Mouse (Mus musculus) thymus, postnatal 36 days (tissue): ENCODE data around the gene B4galt5.

Source experiments
- DNase-seq, 2 experiments: peaks; one replicate each; pipeline ENCODE4 v3.0.0; 2022; ENCODE audit warnings: mixed read lengths in 2 of 2

The B4galt5 gene

GRCm38 (mm10) chr2:167275856-167276255 is 73.1 kb downstream of the B4galt5 start:
- DNase-seq, result no peak

- DNase-seq, result no peak
These were observed 74.1 kb downstream of the B4galt5 start for GRCm38 (mm10) chr2:167274713-167275465.

- no peak for DNase-seq
These were observed 75.7 kb downstream of the B4galt5 start for GRCm38 (mm10) chr2:167273206-167273740.

GRCm38 (mm10) chr2:167272706-167273105 is 76.3 kb downstream of the B4galt5 start:
- no peak for DNase-seq

- no peak for DNase-seq
These were observed 77.9 kb downstream of the B4galt5 start for GRCm38 (mm10) chr2:167271121-167271521.

- no peak for DNase-seq
These were observed 78.5 kb downstream of the B4galt5 start for GRCm38 (mm10) chr2:167270496-167270895.

- no peak for DNase-seq
These were observed 80.3 kb downstream of the B4galt5 start for GRCm38 (mm10) chr2:167268721-167269120.

GRCm38 (mm10) chr2:167268411-167268690 is 80.6 kb downstream of the B4galt5 start:
- DNase-seq, result no peak

- DNase-seq, result no peak
These were observed 81.2 kb downstream of the B4galt5 start for GRCm38 (mm10) chr2:167267531-167268410.

GRCm38 (mm10) chr2:167266231-167266630 is 82.8 kb downstream of the B4galt5 start:
- DNase-seq, result no peak

- DNase-seq, result no peak
These were observed 83.2 kb downstream of the B4galt5 start for GRCm38 (mm10) chr2:167265806-167266205.

- no peak for DNase-seq
These were observed 84.0 kb downstream of the B4galt5 start for GRCm38 (mm10) chr2:167265021-167265420.

- DNase-seq, result no peak
These were observed 85.1 kb downstream of the B4galt5 start for GRCm38 (mm10) chr2:167263931-167264330.

GRCm38 (mm10) chr2:167263040-167263810 is 85.8 kb downstream of the B4galt5 start:
- no peak for DNase-seq

- no peak for DNase-seq
These were observed 86.5 kb downstream of the B4galt5 start for GRCm38 (mm10) chr2:167262433-167262832.

- no peak for DNase-seq
These were observed 87.9 kb downstream of the B4galt5 start for GRCm38 (mm10) chr2:167261106-167261505.

- DNase-seq, result no peak
These were observed 91.2 kb downstream of the B4galt5 start for GRCm38 (mm10) chr2:167257790-167258189.

GRCm38 (mm10) chr2:167254808-167255207 is 94.2 kb downstream of the B4galt5 start:
- DNase-seq, result no peak

- DNase-seq, result no peak
These were observed 94.8 kb downstream of the B4galt5 start for GRCm38 (mm10) chr2:167254185-167254584.

- no peak for DNase-seq
These were observed 95.5 kb downstream of the B4galt5 start for GRCm38 (mm10) chr2:167253476-167253875.

- DNase-seq, result no peak
These were observed 96.8 kb downstream of the B4galt5 start for GRCm38 (mm10) chr2:167252057-167252687.

GRCm38 (mm10) chr2:167250736-167251337 is 98.1 kb downstream of the B4galt5 start:
- no peak for DNase-seq
